Mouse (Mus musculus) heart, embryonic 12.5 days (tissue): ENCODE measurements around the gene Grm4. TPM values are rescaled to one million over a fixed set of nuclear protein-coding genes. Genes with fewer than 3 reads are reported as not detected.

Experiments used
- ATAC-seq: fragments of 200-750 bp; cut with Nextera tagmentation; 2 replicates; pipeline ENCODE4 v1.8.0; 2017; ENCODE audit warnings: moderate TSS enrichment, moderate library complexity; ENCODE audit not compliant: insufficient number of reproducible peaks, low FRiP score
- H3K27ac ChIP-seq: fragments of 300-500 bp; sonication (generic); 2 replicates; pipeline ENCODE4 v1.5.1; 2016; ENCODE audit warnings: mild to moderate bottlenecking, moderate library complexity; ENCODE audit not compliant: poor library complexity, severe bottlenecking
- H3K27me3 ChIP-seq: fragments of 300-500 bp; sonication (generic); replicated peaks from 2 replicates; pipeline ENCODE4 v1.6.1; 2016; ENCODE audit warnings: mild to moderate bottlenecking, moderate library complexity
- H3K36me3 ChIP-seq: fragments of 300-500 bp; sonication (generic); 2 replicates; pipeline ENCODE4 v1.6.1; 2016; ENCODE audit warnings: mild to moderate bottlenecking, moderate library complexity
- H3K4me1 ChIP-seq: fragments of 300-500 bp; sonication (generic); replicated peaks from 2 replicates; pipeline ENCODE4 v1.6.1; 2016; ENCODE audit warnings: mild to moderate bottlenecking
- H3K4me2 ChIP-seq: fragments of 300-500 bp; sonication (generic); 2 replicates; pipeline ENCODE4 v1.6.1; 2016; ENCODE audit warnings: mild to moderate bottlenecking, moderate library complexity
- H3K4me3 ChIP-seq: fragments of 300-500 bp; sonication (generic); 2 replicates; pipeline ENCODE4 v1.5.1; 2016; ENCODE audit warnings: mild to moderate bottlenecking
- H3K9ac ChIP-seq: fragments of 300-500 bp; sonication (generic); 2 replicates; pipeline ENCODE4 v1.6.1; 2016; ENCODE audit warnings: mild to moderate bottlenecking, moderate library complexity
- H3K9me3 ChIP-seq: fragments of 300-500 bp; sonication (generic); replicated peaks from 2 replicates; pipeline ENCODE4 v1.6.1; 2016; ENCODE audit warnings: mild to moderate bottlenecking, moderate library complexity
- WGBS: fragments of 180-500 bp; shearing (Covaris S2); methylation state at CpG from one replicate; pipeline ENCODE4 v1.1.7; 2016; 5-methylcytosine and 5-hydroxymethylcytosine counted together
- polyA plus RNA-seq: library from polyadenylated mRNA; unstranded; fragments of >200 nt; fragmentation: Nextera tagmentation; extraction: Ambion mirVana; gene quantifications from 2 replicates; pipeline ENCODE4 v1.2.1, GENCODE M21; 2016

Gene Grm4
- polyA plus RNA-seq, 1 experiment from 2014 or later = 0.10 TPM

DNA sequence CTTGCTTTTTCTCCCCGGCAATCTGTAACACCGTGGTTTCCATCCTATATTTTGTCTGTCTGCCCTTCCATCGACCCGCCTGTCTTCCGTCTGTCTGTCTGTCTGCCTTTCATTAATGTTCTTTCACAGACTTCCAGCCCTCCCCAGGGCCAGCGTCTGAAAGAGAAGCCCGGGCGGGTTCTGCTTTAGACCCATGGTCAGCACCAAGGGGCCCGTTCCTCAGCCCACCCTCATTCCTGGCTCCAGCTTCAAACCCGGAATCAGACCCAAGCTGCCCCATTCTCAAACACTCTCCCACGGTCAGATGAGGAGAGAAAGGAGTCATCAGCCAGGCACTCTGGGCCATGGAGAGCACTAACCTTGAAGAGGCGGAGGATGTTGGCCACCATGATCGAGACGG, 18.9 kb downstream of the Grm4 start:
- Histone ChIP-seq H3K9me3 (no peaks in the 10 kb centered on the region), H3K9ac (no peak overlapping the region), H3K27me3 (peaks cover 91% of the 10 kb centered on the region), H3K36me3 (no peaks in the 10 kb centered on the region), H3K27ac (no peak overlapping the region), H3K4me1 (peaks cover 10% of the 10 kb centered on the region), H3K4me2 (peak overlapping the region; percentile 39; the same call in 1 of the 2 replicates), H3K4me3 (no peak overlapping the region)
- 14% methylated on average over 14 of the region's 14 CpGs for WGBS
- ATAC-seq = no peak

DNA sequence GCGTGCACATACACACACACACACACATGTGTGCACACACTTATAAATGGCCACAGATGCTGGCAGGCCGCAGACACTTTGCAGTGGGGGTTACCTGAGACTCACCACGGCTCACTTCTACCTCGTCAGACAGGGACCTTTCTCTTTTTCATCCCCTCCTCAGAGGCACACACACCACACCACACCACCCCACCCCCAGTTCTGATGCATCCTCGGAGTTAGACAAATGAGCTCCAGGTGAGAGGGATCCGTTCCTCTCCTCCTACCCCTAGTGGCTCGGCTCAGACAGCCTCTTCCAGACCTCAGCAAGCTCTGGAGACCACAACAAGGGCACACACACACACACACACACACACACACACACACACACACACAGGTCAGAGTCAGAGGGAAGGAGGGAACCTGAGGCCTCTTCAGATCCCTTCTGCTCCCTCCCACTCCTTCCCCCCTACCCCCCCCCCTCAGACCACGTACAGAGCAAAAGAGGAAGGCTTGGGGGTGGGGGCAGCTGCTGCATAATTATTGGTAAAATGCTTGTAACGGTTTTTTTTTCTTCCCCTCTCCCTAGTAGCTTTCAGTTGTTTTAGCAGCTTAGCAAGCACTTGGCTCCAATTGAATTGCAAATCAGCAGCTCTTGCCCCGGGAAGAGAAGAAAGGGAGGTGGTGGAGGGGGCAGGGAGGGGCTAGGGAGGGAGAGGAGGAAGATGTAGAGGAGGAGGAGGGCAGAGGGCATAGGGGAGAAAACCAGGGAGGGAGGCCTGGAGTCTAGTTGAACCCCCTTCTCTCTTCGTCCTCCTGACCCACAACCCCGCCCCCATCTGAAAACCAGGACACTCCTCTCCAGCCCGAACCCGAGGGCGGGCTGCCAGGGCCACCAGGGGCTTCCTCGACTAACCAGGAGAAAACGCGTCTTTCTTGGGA, 19.6 kb downstream of the Grm4 start:
- no peak overlapping the region for H3K4me3 ChIP-seq
- peak overlapping the region; percentile 39; the same call in 1 of the 2 replicates for H3K4me2 ChIP-seq
- no peak overlapping the region for H3K27ac ChIP-seq
- no peak overlapping the region for H3K9ac ChIP-seq
- H3K4me1 ChIP-seq = peaks cover 10% of the 10 kb centered on the region
- H3K9me3 ChIP-seq = no peaks in the 10 kb centered on the region
- no peak for ATAC-seq
- H3K27me3 ChIP-seq = peaks cover 84% of the 10 kb centered on the region
- 14% methylated on average over 18 of the region's 18 CpGs for WGBS
- no peaks in the 10 kb centered on the region for H3K36me3 ChIP-seq

DNA sequence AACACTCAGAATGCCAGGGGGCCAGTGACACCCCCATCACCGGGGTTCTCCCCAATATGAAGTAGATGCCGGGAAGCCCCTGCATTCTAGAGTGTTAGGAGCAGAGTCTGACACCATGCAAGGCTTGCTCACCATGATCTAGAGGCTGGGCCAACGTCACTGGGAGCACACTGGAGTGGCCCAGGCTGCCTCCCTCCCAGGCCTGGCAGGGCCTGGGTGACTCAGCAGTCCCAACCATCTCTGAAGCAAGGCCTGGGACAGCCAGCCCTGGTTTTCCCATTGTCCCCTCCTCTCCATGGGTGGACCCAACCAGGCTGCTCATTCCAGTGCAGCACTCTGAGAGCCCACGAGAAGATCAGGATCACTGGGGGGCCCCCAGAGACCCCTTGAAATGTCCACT, 20.4 kb downstream of the Grm4 start:
- no peak overlapping the region for H3K4me2 ChIP-seq
- no peaks in the 10 kb centered on the region for H3K9me3 ChIP-seq
- no peak overlapping the region for H3K4me3 ChIP-seq
- peaks cover 10% of the 10 kb centered on the region for H3K4me1 ChIP-seq
- 35% methylated on average over 4 of the region's 4 CpGs for WGBS
- ATAC-seq = no peak
- peaks cover 81% of the 10 kb centered on the region for H3K27me3 ChIP-seq
- H3K27ac ChIP-seq = no peak overlapping the region
- no peaks in the 10 kb centered on the region for H3K36me3 ChIP-seq
- no peak overlapping the region for H3K9ac ChIP-seq

DNA sequence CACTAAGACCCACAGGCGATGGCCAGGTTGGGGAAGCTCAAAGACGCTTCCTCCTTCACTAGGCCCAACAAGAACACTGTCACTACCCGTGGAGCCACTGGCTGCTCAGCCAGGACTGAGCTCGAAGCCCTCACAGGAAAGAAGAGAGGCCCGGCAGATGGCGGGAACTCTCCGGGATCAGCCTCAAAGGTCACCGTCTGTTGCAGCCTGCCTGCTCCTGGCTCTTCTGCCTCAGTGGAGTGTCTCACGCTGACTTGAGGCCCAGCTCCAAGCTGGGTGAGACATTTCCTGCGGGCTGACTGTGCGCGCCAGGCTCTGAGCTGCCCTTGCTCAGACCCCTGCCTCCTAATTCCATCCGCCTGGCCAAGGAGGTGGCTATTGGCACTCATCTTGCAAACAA, 22.1 kb downstream of the Grm4 start:
- no peaks in the 10 kb centered on the region for H3K9me3 ChIP-seq
- no peak overlapping the region for H3K27ac ChIP-seq
- no peak overlapping the region for H3K9ac ChIP-seq
- no peak for ATAC-seq
- H3K4me1 ChIP-seq = peaks cover 10% of the 10 kb centered on the region
- H3K27me3 ChIP-seq = peaks cover 75% of the 10 kb centered on the region
- H3K4me2 ChIP-seq = no peak overlapping the region
- WGBS = 72% methylated on average over 13 of the region's 13 CpGs
- no peak overlapping the region for H3K4me3 ChIP-seq
- no peaks in the 10 kb centered on the region for H3K36me3 ChIP-seq

DNA sequence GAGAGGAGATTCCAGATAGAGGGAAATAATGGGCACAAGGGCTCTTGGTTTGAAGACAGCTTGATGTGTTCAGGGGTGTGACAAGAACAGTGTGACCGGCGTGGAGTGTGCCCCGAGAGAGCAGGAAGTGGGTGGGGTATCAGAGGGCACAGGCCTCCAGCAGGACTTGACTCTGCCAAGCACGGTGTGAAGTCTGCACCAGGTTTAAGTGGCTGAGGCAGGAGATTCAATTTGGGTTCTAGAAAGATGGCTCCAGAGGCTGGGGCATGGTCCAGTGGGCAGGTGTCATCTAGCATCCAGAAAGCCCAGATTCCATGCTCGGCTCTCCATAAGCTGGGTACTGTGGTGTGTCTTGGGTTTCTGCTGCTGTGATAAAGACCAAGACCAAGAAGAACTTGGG, 23.4 kb downstream of the Grm4 start:
- ATAC-seq = no peak
- no peak overlapping the region for H3K9ac ChIP-seq
- no peak overlapping the region for H3K4me2 ChIP-seq
- H3K4me1 ChIP-seq = peaks cover 10% of the 10 kb centered on the region
- H3K9me3 ChIP-seq = no peaks in the 10 kb centered on the region
- no peak overlapping the region for H3K4me3 ChIP-seq
- no peak overlapping the region for H3K27ac ChIP-seq
- no peaks in the 10 kb centered on the region for H3K36me3 ChIP-seq
- 65% methylated on average over 5 of the region's 5 CpGs for WGBS
- H3K27me3 ChIP-seq = peaks cover 62% of the 10 kb centered on the region

DNA sequence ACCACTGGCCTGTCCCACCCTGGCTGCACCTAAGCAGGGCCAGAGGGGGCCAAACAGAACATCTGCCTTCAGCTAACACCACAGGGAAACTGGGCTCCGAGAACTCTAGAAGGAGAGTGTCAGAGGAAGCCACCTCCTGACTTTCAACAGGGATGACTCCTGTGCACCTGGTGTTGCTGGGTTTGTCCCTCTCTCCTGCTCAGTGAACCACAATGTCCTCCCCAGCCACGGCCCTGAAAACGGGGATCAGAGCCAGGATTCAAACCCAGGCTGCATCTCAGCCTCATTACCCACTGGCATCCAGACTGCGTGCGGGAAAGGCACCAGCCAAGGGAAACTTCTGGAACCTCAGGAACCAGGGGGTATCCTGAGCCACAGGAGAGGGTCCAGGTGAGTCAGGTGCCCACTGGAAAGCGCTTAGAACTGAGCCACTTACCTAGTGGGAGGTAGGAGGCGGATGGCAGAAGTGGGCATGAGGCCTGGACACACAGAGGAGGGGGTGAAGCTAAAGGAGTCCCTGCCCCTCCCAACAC, 26.1 kb downstream of the Grm4 start:
- Histone ChIP-seq H3K36me3 (no peaks in the 10 kb centered on the region), H3K4me2 (no peak overlapping the region), H3K4me1 (no peaks in the 10 kb centered on the region), H3K9ac (no peak overlapping the region), H3K27ac (no peak overlapping the region), H3K9me3 (no peaks in the 10 kb centered on the region), H3K27me3 (peaks cover 44% of the 10 kb centered on the region), H3K4me3 (no peak overlapping the region)
- ATAC-seq = no peak
- 79% methylated on average over 7 of the region's 7 CpGs for WGBS

DNA sequence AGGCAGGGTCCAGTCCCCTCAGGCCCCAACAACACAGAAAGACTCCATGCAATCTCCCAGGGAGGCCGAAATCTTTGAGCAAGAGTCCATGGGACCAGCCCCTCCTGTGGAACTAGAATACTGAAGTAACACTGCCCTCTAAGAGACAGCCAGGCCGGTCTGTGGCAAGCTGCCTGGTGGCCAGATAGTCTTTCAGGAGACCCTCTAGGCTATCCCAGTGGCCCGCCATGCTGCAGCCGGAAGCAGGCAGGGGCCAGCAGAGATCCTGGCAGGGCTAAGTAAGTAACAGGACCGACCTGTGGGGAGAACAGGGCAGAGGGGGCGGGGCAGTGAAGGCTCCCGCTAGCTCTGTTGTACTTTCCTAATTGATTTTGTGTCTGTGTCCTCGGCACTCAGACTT, 27.2 kb downstream of the Grm4 start:
- 32% methylated on average over 8 of the region's 8 CpGs for WGBS
- peaks cover 33% of the 10 kb centered on the region for H3K27me3 ChIP-seq
- no peak overlapping the region for H3K27ac ChIP-seq
- no peaks in the 10 kb centered on the region for H3K36me3 ChIP-seq
- H3K4me1 ChIP-seq = no peaks in the 10 kb centered on the region
- H3K9ac ChIP-seq = no peak overlapping the region
- H3K4me3 ChIP-seq = no peak overlapping the region
- no peaks in the 10 kb centered on the region for H3K9me3 ChIP-seq
- no peak for ATAC-seq
- H3K4me2 ChIP-seq = no peak overlapping the region

DNA sequence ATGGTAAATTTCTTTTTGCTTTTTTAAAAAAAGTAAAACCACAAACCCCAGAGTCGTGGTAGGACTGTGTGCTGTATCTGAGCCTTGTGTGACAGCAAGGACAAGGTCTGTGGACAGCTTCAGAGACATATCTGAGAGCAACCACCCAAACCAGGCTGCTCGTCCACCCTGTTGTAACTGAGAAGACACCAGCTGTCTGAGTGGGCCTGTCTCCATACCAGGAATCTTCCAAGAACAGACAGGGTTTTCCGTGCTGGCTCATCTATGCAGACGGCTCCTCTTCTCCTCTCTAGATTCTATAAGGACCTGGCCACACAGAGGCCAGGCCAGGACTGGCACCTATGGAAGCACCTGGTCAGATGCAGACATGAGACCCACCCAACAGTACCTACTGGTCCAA, 27.8 kb downstream of the Grm4 start:
- WGBS = 80% methylated on average over 4 of the region's 4 CpGs
- H3K27me3 ChIP-seq = peaks cover 29% of the 10 kb centered on the region
- no peaks in the 10 kb centered on the region for H3K4me1 ChIP-seq
- H3K36me3 ChIP-seq = no peaks in the 10 kb centered on the region
- H3K4me3 ChIP-seq = no peak overlapping the region
- H3K4me2 ChIP-seq = no peak overlapping the region
- no peak overlapping the region for H3K27ac ChIP-seq
- no peaks in the 10 kb centered on the region for H3K9me3 ChIP-seq
- ATAC-seq = no peak
- no peak overlapping the region for H3K9ac ChIP-seq

DNA sequence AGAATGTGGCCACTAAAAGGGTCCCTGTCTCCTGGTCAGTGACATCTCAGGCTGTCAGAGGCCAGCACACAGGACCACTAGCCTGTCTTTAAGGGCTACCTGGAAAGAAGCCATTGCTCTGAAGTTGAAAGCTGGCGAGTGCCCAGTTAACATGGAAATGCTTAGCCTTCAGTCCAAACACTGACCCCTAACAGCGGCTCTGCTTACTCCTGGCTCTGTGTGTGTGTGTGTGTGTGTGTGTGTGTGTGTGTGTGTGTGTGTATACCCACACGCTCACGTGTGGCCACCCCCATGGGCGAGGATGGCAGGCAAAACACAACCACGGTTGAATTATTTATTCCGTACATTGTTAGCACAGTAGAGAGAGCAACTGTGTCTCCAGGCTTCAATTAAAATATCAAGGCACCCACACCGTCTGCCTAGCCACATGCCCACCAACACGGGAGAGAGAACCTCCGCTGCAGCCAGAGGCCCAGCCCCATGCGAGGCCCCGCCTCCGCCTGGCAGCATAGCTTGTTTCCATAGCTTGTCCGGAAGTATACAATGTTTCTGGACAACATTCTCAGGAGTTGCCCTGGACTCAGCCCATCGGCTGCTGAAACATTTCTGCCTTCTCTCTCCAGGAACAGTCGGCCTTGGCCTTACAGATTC, 32.9 kb downstream of the Grm4 start:
- Histone ChIP-seq H3K27me3 (peaks cover 52% of the 10 kb centered on the region), H3K9ac (no peak overlapping the region), H3K4me2 (no peak overlapping the region), H3K27ac (no peak overlapping the region), H3K36me3 (no peaks in the 10 kb centered on the region), H3K9me3 (no peaks in the 10 kb centered on the region), H3K4me3 (no peak overlapping the region), H3K4me1 (no peaks in the 10 kb centered on the region)
- 68% methylated on average over 16 of the region's 16 CpGs for WGBS
- no peak for ATAC-seq

DNA sequence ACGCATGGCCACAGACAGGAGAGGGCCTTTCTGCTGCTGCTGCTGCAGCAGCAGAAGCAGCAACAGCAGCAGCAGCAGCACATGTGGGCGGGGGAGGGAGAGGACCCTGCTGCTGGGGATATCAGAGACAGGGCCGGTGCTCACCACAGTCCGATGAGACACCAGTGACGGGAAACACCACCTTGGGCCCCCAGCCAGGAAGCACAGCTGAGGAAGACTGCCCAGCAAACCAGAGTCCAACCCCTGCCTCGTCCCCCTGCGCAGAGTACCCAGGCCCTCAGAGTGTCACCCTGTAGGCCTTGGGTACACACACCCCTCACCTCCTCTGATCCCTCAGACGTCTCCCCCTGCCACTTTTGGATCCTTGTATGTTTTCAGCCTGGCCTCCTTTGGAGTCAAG, 35.3 kb downstream of the Grm4 start:
- no peak for ATAC-seq
- H3K27me3 ChIP-seq = peaks cover 60% of the 10 kb centered on the region
- no peaks in the 10 kb centered on the region for H3K9me3 ChIP-seq
- H3K4me3 ChIP-seq = no peak overlapping the region
- no peak overlapping the region for H3K4me2 ChIP-seq
- no peaks in the 10 kb centered on the region for H3K36me3 ChIP-seq
- H3K27ac ChIP-seq = no peak overlapping the region
- no peak overlapping the region for H3K9ac ChIP-seq
- peaks cover 3% of the 10 kb centered on the region; the same call in 1 of the 2 replicates for H3K4me1 ChIP-seq
- WGBS = 40% methylated on average over 8 of the region's 8 CpGs

DNA sequence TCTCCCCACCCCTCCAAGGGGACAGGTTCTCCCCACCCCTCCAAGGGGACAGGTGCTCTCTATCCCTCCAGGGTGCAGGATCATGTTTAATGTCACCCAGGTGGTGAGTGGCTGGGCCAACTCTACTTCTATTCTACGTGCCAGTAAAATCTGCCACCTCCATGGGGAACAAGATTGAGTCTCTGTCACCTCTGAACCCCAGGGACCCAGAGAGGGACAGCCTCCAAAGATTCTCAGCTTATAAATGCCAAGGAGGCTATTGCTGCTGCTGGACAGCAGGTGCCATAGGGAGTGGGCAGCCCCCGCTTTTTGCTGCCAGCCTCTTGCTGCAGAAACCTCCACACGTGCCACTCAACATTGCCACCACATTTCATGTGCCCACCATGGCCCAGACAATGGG, 37.6 kb downstream of the Grm4 start:
- no peak for ATAC-seq
- Histone ChIP-seq H3K4me3 (no peak overlapping the region), H3K9ac (no peak overlapping the region), H3K4me1 (peaks cover 15% of the 10 kb centered on the region), H3K27me3 (peaks cover 60% of the 10 kb centered on the region), H3K9me3 (no peaks in the 10 kb centered on the region), H3K36me3 (no peaks in the 10 kb centered on the region), H3K27ac (no peak overlapping the region), H3K4me2 (no peak overlapping the region)
- 72% methylated on average over 3 of the region's 3 CpGs for whole genome bisulfite sequencing
